Mouse (Mus musculus) brain, embryonic 14.5 days (tissue): ENCODE data around the gene Lrrc61.

Source experiments
- CTCF ChIP-seq: fragments of 200-500 bp; IDR thresholded peaks from 2 replicates; pipeline ENCODE4 v1.5.1; 2012; ENCODE audit warnings: inconsistent platforms, mild to moderate bottlenecking, moderate library complexity, borderline replicate concordance; ENCODE audit not compliant: insufficient read depth, insufficient read length; ENCODE audit errors: extremely low read depth
- POLR2A ChIP-seq: fragments of 200-500 bp; IDR thresholded peaks from 2 replicates; pipeline ENCODE4 v1.6.1; 2012; ENCODE audit warnings: mild to moderate bottlenecking, inconsistent platforms, borderline replicate concordance; ENCODE audit not compliant: poor library complexity, insufficient read depth, insufficient read length, severe bottlenecking; ENCODE audit errors: extremely low read depth

DNA sequence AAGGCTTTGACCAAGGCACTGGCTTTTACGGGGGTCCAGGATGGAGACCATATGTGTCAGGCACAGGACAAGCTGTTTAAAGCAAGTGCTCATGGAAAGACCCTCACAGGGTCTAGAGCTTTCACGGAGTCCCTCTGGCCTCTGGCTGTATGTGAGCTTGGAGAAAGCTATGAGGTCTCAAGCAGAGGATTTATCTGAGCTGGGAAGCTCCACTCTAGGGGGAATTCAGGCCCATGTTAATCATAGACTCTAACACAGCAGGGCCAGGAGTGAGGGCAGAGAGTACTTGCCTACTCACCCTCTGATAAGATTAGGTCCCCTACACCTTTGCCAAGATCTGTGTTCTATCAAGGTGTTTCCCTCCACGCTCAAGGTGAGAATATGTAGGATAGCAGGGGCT is 12.0 kb upstream of the Lrrc61 start:
- no peak for TF ChIP-seq CTCF
- TF ChIP-seq POLR2A: no peak
